Mouse (Mus musculus): ENCODE results near the gene Gemin5. TPM values are rescaled to one million over a fixed set of nuclear protein-coding genes. Genes with fewer than 3 reads are reported as not detected.
"Not testable (repeated sequence)": the region's sequence is repeated elsewhere in the genome, so short reads cannot be mapped to it uniquely, and the experiment has no call there.

The Gemin5 gene
- polyA plus RNA-seq, 1 experiment: 6.1 TPM

DNA sequence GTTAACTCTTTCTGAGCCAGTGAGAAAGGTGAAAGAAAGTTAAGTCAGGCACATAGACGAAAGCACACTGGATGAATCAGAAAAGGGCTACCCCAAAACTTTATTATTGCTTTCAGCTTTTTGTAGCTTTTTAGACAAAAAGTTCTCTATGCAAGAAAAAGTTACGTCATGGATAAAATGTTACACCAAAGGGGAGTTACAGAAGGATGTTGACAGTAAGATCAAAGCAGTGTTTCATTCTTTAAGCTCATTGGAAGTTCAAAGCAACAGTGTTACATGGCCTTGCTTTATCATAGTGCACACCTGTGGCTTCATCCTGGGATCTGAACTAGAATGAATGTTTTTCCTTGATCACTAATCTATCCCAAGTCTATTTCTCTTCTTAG is 43.3 kb upstream of the Gemin5 start:
- no peak for TF ChIP-seq CTCF (IDR thresholded peaks at IDR 0.05; ENCODE audit: extremely low read depth, insufficient read depth, insufficient read length, insufficient replicate concordance)
- TF ChIP-seq POLR2A (IDR thresholded peaks at IDR 0.05; ENCODE audit: low read depth, low read length): no peak
- H3K4me3 ChIP-seq (ENCODE audit: extremely low read depth, insufficient read depth, insufficient read length): no peak overlapping the region
- 0 out of 2 replicates have a peak overlapping the region, but pooled peaks have one; percentile 49 for H3K27ac ChIP-seq (ENCODE audit: insufficient read depth, low read length)
- H3K36me3 ChIP-seq (ENCODE audit: control insufficient read depth, insufficient read depth, low read length): peaks cover 5% of the 10 kb centered on the region
- 59% methylated on average over 2 of the region's 2 CpGs for WGBS
- H3K4me1 ChIP-seq (ENCODE audit: control insufficient read depth, insufficient read depth, insufficient read length): peaks cover 19% of the 10 kb centered on the region; the same call in 1 of the 2 replicates
- no peaks in the 10 kb centered on the region for H3K27me3 ChIP-seq (ENCODE audit: control insufficient read depth, insufficient read depth, low read length)
- peak in 1 of 2 experiments; percentile 9 for DNase-seq (ENCODE audit: low read depth in 1 of 2, low spot score in 2 of 2)

DNA sequence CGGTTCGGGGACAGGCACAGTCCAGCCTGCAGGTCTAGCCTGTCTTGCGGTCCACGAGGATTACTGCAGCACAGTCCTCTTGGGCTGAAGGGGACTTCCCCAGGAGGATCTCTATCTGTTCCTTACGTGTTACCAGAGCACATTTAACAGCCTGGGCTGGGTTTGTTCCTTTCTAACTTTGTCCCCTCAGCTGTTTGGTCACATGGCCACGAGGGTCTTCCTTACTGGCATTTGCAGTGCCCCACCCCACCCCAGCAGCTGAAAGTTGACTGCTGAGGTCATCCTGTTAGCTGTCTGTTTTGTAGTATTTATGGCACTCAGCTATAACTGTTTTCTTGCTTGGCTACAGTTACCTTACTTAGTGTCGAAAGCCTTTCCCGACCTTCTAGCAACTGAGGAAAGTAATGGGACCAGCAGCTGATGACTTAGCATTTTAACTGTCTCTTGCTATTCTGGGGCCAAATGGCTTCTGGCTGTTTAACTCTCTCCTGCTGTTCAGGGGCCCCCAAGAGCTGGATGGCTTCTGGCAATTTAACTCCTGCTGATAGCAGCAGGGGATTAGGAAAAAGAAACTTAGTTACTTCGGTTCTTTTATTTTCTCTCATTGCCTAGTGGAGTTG is 42.8 kb upstream of the Gemin5 start:
- WGBS: 22% methylated on average over 9 of the region's 9 CpGs
- Histone ChIP-seq H3K36me3 (ENCODE audit: control insufficient read depth, insufficient read depth, low read length) (peaks cover 8% of the 10 kb centered on the region), H3K4me1 (ENCODE audit: control insufficient read depth, insufficient read depth, insufficient read length) (peaks cover 19% of the 10 kb centered on the region; the same call in 1 of the 2 replicates), H3K27me3 (ENCODE audit: control insufficient read depth, insufficient read depth, low read length) (no peaks in the 10 kb centered on the region), H3K27ac (ENCODE audit: insufficient read depth, low read length) (peak overlapping the region; percentile 49; the same call in 1 of the 2 replicates), H3K4me3 (ENCODE audit: extremely low read depth, insufficient read depth, insufficient read length) (no peak overlapping the region)
- DNase-seq (ENCODE audit: low read depth in 1 of 2, low spot score in 2 of 2): no peak
- TF ChIP-seq CTCF (IDR thresholded peaks at IDR 0.05; ENCODE audit: extremely low read depth, insufficient read depth, insufficient read length, insufficient replicate concordance) (no peak), POLR2A (IDR thresholded peaks at IDR 0.05; ENCODE audit: low read depth, low read length) (no peak)

DNA sequence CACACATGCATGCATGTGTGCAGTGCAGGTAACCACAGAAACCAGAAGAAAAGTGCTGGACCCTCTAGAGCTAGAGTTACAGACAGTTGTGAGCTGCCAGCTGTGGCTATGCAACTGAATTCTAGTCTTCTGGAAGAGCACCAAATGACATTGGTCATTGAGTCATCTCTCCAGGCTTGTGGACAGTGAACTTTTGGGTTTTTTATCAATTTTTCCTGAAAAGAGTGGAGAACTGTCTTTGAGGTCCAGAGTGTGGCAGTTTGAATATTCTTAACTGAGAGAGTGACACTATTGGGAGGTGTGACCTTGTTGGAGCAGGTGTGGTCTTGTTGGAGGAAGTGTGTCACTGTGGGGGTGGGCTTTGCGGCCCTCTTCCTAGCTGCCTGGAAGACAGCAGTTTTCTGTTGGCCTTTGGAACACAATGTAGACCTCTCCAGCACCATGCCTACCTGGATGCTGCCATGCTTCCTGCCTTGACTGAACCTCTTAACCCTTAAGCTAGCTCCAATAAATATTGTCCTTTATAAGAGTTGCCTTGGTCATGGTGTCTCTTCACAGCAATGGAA is 42.1 kb upstream of the Gemin5 start:
- Histone ChIP-seq H3K36me3 (ENCODE audit: control insufficient read depth, insufficient read depth, low read length) (peaks cover 15% of the 10 kb centered on the region), H3K27me3 (ENCODE audit: control insufficient read depth, insufficient read depth, low read length) (no peaks in the 10 kb centered on the region), H3K27ac (ENCODE audit: insufficient read depth, low read length) (0 out of 2 replicates have a peak overlapping the region, but pooled peaks have one; percentile 49), H3K4me3 (ENCODE audit: extremely low read depth, insufficient read depth, insufficient read length) (no peak overlapping the region), H3K4me1 (ENCODE audit: control insufficient read depth, insufficient read depth, insufficient read length) (peaks cover 19% of the 10 kb centered on the region; the same call in 1 of the 2 replicates)
- DNase-seq (ENCODE audit: low read depth in 1 of 2, low spot score in 2 of 2): no peak
- 43% methylated on average over 1 of the region's 1 CpGs for WGBS
- TF ChIP-seq POLR2A (IDR thresholded peaks at IDR 0.05; ENCODE audit: low read depth, low read length) (no peak), CTCF (IDR thresholded peaks at IDR 0.05; ENCODE audit: extremely low read depth, insufficient read depth, insufficient read length, insufficient replicate concordance) (no peak)

DNA sequence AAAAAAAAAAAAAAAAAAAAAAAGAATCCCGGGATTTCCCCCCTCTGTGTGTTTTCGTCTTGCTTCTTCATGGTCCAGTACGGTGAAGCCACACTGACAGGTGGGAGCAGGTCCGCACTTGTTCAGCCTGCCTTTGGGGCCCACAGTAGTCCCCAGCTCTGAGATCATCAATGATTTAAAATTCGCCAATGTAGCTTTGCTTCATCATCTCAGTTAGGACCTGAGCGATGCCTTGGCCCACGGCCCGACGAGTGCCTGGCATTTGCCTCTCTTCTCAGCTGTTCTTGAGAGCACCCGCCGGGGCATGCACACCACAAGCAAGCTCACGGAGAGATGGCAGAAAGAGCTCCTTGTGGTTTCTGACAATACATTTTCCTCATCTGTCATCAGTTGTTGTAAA is 32.7 kb upstream of the Gemin5 start:
- H3K4me3 ChIP-seq (ENCODE audit: extremely low read depth, insufficient read depth, insufficient read length): peak overlapping the region; percentile 46
- peaks cover 3% of the 10 kb centered on the region; the same call in 1 of the 2 replicates for H3K4me1 ChIP-seq (ENCODE audit: control insufficient read depth, insufficient read depth, insufficient read length)
- no peak for DNase-seq (ENCODE audit: low read depth in 1 of 2, low spot score in 2 of 2)
- WGBS: 57% methylated on average over 12 of the region's 12 CpGs
- H3K36me3 ChIP-seq (ENCODE audit: control insufficient read depth, insufficient read depth, low read length): peaks cover 15% of the 10 kb centered on the region
- H3K27me3 ChIP-seq (ENCODE audit: control insufficient read depth, insufficient read depth, low read length): no peaks in the 10 kb centered on the region
- TF ChIP-seq POLR2A (IDR thresholded peaks at IDR 0.05; ENCODE audit: low read depth, low read length) (no peak), CTCF (IDR thresholded peaks at IDR 0.05; ENCODE audit: extremely low read depth, insufficient read depth, insufficient read length, insufficient replicate concordance) (no peak)
- peak overlapping the region; percentile 39 for H3K27ac ChIP-seq (ENCODE audit: insufficient read depth, low read length)

DNA sequence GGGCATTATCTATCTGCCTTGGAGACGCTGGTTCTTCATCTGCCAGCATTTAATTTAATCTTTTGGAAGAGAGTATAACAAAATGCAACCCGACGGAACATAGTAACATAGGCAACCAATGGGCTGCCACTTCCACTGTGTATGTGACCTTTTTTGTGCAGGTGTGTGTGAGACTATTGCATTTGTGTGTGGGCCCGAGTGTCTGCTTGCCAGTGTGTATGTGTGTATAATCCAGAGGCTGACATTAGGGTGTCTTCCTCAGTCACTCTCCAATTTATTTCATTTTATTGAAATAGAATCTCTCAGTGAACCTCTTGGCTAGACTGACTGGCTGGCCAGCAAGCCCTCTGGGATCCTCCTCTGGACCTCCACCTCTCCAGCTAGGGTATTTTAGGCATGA is 31.9 kb upstream of the Gemin5 start:
- peak overlapping the region; percentile 41; the same call in 1 of the 2 replicates for H3K27ac ChIP-seq (ENCODE audit: insufficient read depth, low read length)
- H3K27me3 ChIP-seq (ENCODE audit: control insufficient read depth, insufficient read depth, low read length): no peaks in the 10 kb centered on the region
- no peak for DNase-seq (ENCODE audit: low read depth in 1 of 2, low spot score in 2 of 2)
- no peak for TF ChIP-seq POLR2A (IDR thresholded peaks at IDR 0.05; ENCODE audit: low read depth, low read length)
- TF ChIP-seq CTCF (IDR thresholded peaks at IDR 0.05; ENCODE audit: extremely low read depth, insufficient read depth, insufficient read length, insufficient replicate concordance): no peak
- H3K4me3 ChIP-seq (ENCODE audit: extremely low read depth, insufficient read depth, insufficient read length): peak overlapping the region; percentile 49
- H3K4me1 ChIP-seq (ENCODE audit: control insufficient read depth, insufficient read depth, insufficient read length): peaks cover 3% of the 10 kb centered on the region; the same call in 1 of the 2 replicates
- 35% methylated on average over 4 of the region's 4 CpGs for WGBS
- H3K36me3 ChIP-seq (ENCODE audit: control insufficient read depth, insufficient read depth, low read length): peaks cover 9% of the 10 kb centered on the region

DNA sequence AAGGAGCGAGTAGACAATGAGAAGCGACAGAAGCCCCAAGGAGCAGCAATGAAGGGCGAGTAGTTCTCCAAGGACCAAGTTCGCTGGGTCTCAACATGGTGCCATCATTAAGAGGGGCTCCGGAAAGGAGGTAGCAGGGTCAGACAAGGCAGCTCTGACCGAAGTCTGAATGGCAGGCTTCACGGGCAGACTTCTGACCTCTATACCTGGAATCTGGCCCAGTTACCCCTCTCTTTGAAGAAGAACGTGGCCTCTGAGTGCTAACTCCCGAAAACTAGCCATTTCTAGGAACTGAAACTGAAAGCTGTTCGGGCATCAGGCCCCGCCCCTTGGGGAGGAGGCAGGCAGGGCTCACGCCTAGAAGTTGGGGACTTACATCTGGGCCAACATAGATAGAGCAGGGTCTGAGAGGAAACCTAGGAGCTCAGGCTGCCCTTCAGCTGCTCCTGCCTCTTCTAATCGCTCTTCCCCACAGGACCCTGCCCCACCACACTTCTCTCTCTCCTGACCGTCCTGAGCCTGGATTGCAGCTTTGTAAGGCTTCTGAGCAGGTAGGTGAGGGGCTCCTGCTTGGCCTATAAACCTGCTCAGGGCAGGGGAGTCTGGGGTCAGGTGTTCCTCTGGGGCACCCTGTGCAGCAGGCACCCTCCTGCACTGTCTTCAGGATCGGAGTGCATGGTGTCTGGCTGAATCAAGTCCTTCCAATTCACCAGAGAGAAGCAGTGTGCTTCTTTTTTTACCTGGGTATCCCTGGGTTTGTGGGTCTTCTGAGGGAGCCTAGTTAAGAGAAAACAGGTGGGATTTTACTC is 31.1 kb upstream of the Gemin5 start, which contains the start of the genes Igtp and Irgm2:
TSS of gene Igtp (plus strand) at position 328 of the 809 bp plus-strand sequence.
TSS of gene Irgm2 (plus strand) at position 390 of the 809 bp plus-strand sequence.
- peak; percentile 66 for TF ChIP-seq POLR2A (IDR thresholded peaks at IDR 0.05; ENCODE audit: low read depth, low read length)
- H3K27me3 ChIP-seq (ENCODE audit: control insufficient read depth, insufficient read depth, low read length); H3K4me1 ChIP-seq (ENCODE audit: control insufficient read depth, insufficient read depth, insufficient read length); H3K36me3 ChIP-seq (ENCODE audit: control insufficient read depth, insufficient read depth, low read length): not testable (repeated sequence)
- H3K27ac ChIP-seq (ENCODE audit: insufficient read depth, low read length): peak within 1 kb of the TSS; percentile 95
- under 1% methylated on average over 14 of the region's 15 CpGs for WGBS
- DNase-seq (ENCODE audit: low read depth in 1 of 2, low spot score in 2 of 2): peak; percentile 79 to 88
- peak within 1 kb of the TSS; percentile 78 for H3K4me3 ChIP-seq (ENCODE audit: extremely low read depth, insufficient read depth, insufficient read length)

Data from spleen, adult 2 months (tissue).